Mouse (Mus musculus): Measurements from ENCODE around the gene Diablo.

GRCm38 (mm10) chr5:123559588-123559987, 35.6 kb upstream of the Diablo start:
- TF ChIP-seq CTCF (conservative IDR thresholded peaks at IDR 0.05; ENCODE audit: insufficient read depth, insufficient read length, low read depth, low read length) (no peak), POLR2A (IDR thresholded peaks at IDR 0.05; ENCODE audit: low read depth, low read length) (no peak)

Measured in kidney, adult 2 months (tissue).